Mouse (Mus musculus): Measurements from ENCODE around the gene Itgb1bp1. TPM values are rescaled to one million over a fixed set of nuclear protein-coding genes. Genes with fewer than 3 reads are reported as not detected.

Itgb1bp1 gene
- polyA plus RNA-seq, 1 experiment from 2014 or later, result 43.0 TPM

GRCm38 (mm10) chr12:21204701-21205312 lies 81.3 kb downstream of the Itgb1bp1 start:
- no peak for DNase-seq (ENCODE audit: low spot score)
- Histone ChIP-seq H3K9me3 (replicated peaks) (no peaks in the 10 kb centered on the region), H3K4me1 (peaks cover 28% of the 10 kb centered on the region), H3K27ac (replicated peaks) (no peak overlapping the region; the same call in 1 of the 2 replicates), H3K4me3 (no peak overlapping the region), H3K27me3 (ENCODE audit: low read depth, poor library complexity, severe bottlenecking) (no peaks in the 10 kb centered on the region), H3K36me3 (peaks cover 95% of the 10 kb centered on the region)
- WGBS, result 61% methylated on average over 11 of the region's 11 CpGs

GRCm38 (mm10) chr12:21201485-21202269 lies 84.4 kb downstream of the Itgb1bp1 start:
- WGBS, result 89% methylated on average over 10 of the region's 10 CpGs
- peaks cover 74% of the 10 kb centered on the region for H3K36me3 ChIP-seq
- H3K9me3 ChIP-seq (replicated peaks), result no peaks in the 10 kb centered on the region
- DNase-seq (ENCODE audit: low spot score), result no peak
- H3K4me1 ChIP-seq, result peaks cover 35% of the 10 kb centered on the region
- H3K27me3 ChIP-seq (ENCODE audit: low read depth, poor library complexity, severe bottlenecking), result no peaks in the 10 kb centered on the region
- H3K4me3 ChIP-seq, result no peak overlapping the region
- H3K27ac ChIP-seq (replicated peaks), result no peak overlapping the region

- Histone ChIP-seq H3K36me3 (peaks cover 70% of the 10 kb centered on the region), H3K4me1 (peaks cover 35% of the 10 kb centered on the region), H3K27ac (replicated peaks) (no peak overlapping the region), H3K4me3 (no peak overlapping the region), H3K9me3 (replicated peaks) (no peaks in the 10 kb centered on the region), H3K27me3 (ENCODE audit: low read depth, poor library complexity, severe bottlenecking) (no peaks in the 10 kb centered on the region)
- DNase-seq (ENCODE audit: low spot score), result no peak
- 95% methylated on average over 8 of the region's 8 CpGs for WGBS
Observed at GRCm38 (mm10) chr12:21200613-21201012, 85.5 kb downstream of the Itgb1bp1 start.

GRCm38 (mm10) chr12:21196420-21196819 lies 89.7 kb downstream of the Itgb1bp1 start:
- Histone ChIP-seq H3K4me1 (peaks cover 11% of the 10 kb centered on the region), H3K9me3 (replicated peaks) (no peaks in the 10 kb centered on the region), H3K4me3 (no peak overlapping the region), H3K27me3 (ENCODE audit: low read depth, poor library complexity, severe bottlenecking) (no peaks in the 10 kb centered on the region), H3K36me3 (peaks cover 36% of the 10 kb centered on the region), H3K27ac (replicated peaks) (no peak overlapping the region)
- no peak for DNase-seq (ENCODE audit: low spot score)
- 95% methylated on average over 4 of the region's 4 CpGs for WGBS

GRCm38 (mm10) chr12:21195497-21195896 lies 90.6 kb downstream of the Itgb1bp1 start:
- Histone ChIP-seq H3K9me3 (replicated peaks) (no peaks in the 10 kb centered on the region), H3K4me1 (peaks cover 11% of the 10 kb centered on the region), H3K36me3 (peaks cover 36% of the 10 kb centered on the region), H3K27me3 (ENCODE audit: low read depth, poor library complexity, severe bottlenecking) (no peaks in the 10 kb centered on the region), H3K27ac (replicated peaks) (no peak overlapping the region), H3K4me3 (no peak overlapping the region)
- WGBS, result 96% methylated on average over 3 of the region's 3 CpGs
- no peak for DNase-seq (ENCODE audit: low spot score)

GRCm38 (mm10) chr12:21191546-21191945 lies 94.5 kb downstream of the Itgb1bp1 start:
- peaks cover 54% of the 10 kb centered on the region for H3K36me3 ChIP-seq
- H3K9me3 ChIP-seq (replicated peaks), result no peaks in the 10 kb centered on the region
- H3K4me3 ChIP-seq, result no peak overlapping the region
- H3K27ac ChIP-seq (replicated peaks), result no peak overlapping the region
- WGBS, result 94% methylated on average over 2 of the region's 2 CpGs
- DNase-seq (ENCODE audit: low spot score), result no peak
- no peaks in the 10 kb centered on the region for H3K27me3 ChIP-seq (ENCODE audit: low read depth, poor library complexity, severe bottlenecking)
- H3K4me1 ChIP-seq, result no peaks in the 10 kb centered on the region

Other genes starting within 250 kb of the Itgb1bp1 start
- 142 and 148 TPM in 2 replicates for gene Cpsf3, start 893 bp downstream of the Itgb1bp1 start, polyA plus RNA-seq (2016; fragmentation: Nextera tagmentation; extraction: Ambion mirVana)
- 44.8 and 49.3 TPM in 2 replicates for gene Iah1, start 30.1 kb upstream of the Itgb1bp1 start, polyA plus RNA-seq (2016; fragmentation: Nextera tagmentation; extraction: Ambion mirVana)
- gene Adam17, start 87.3 kb upstream of the Itgb1bp1 start, polyA plus RNA-seq (2016; fragmentation: Nextera tagmentation; extraction: Ambion mirVana), result 42.2 and 42.8 TPM in 2 replicates
- 1,071 and 1,090 TPM in 2 replicates for gene Ywhaq, start 131.4 kb upstream of the Itgb1bp1 start, polyA plus RNA-seq (2016; fragmentation: Nextera tagmentation; extraction: Ambion mirVana)